Mouse (Mus musculus): Measurements from ENCODE around the gene Col5a1.
A peak's percentile ranks its signal among the peaks of the same experiment; 100 is the strongest.

Gene Col5a1

GRCm38 (mm10) chr2:27886148-27886551, at the start of gene Col5a1:
Gene Col5a1, plus strand, starts transcription at chr2:27886425.
- peak; percentile 90 to 92 for DNase-seq (ENCODE audit: inconsistent age in 2 of 2, low spot score in 1 of 2)

- DNase-seq (ENCODE audit: inconsistent age in 2 of 2, low spot score in 1 of 2) = no peak
These were observed 48.1 kb upstream of the Col5a1 start for GRCm38 (mm10) chr2:27838112-27838511.

- no peak for DNase-seq (ENCODE audit: inconsistent age in 2 of 2, low spot score in 1 of 2)
These were observed 45.3 kb upstream of the Col5a1 start for GRCm38 (mm10) chr2:27840890-27841289.

- DNase-seq (ENCODE audit: inconsistent age in 2 of 2, low spot score in 1 of 2) = no peak
These were observed 43.3 kb upstream of the Col5a1 start for GRCm38 (mm10) chr2:27842893-27843292.

GRCm38 (mm10) chr2:27844885-27845284, 41.3 kb upstream of the Col5a1 start:
- no peak for DNase-seq (ENCODE audit: inconsistent age in 2 of 2, low spot score in 1 of 2)

GRCm38 (mm10) chr2:27847001-27847400, 39.2 kb upstream of the Col5a1 start:
- DNase-seq (ENCODE audit: inconsistent age in 2 of 2, low spot score in 1 of 2) = no peak

GRCm38 (mm10) chr2:27847851-27848435, 38.3 kb upstream of the Col5a1 start:
- no peak for DNase-seq (ENCODE audit: inconsistent age in 2 of 2, low spot score in 1 of 2)

GRCm38 (mm10) chr2:27848466-27848865, 37.8 kb upstream of the Col5a1 start:
- DNase-seq (ENCODE audit: inconsistent age in 2 of 2, low spot score in 1 of 2) = no peak

GRCm38 (mm10) chr2:27858348-27858903, 27.8 kb upstream of the Col5a1 start:
- peak; percentile 71 to 89 for DNase-seq (ENCODE audit: inconsistent age in 2 of 2, low spot score in 1 of 2)

- no peak for DNase-seq (ENCODE audit: inconsistent age in 2 of 2, low spot score in 1 of 2)
These were observed 24.5 kb upstream of the Col5a1 start for GRCm38 (mm10) chr2:27861576-27862238.

GRCm38 (mm10) chr2:27864491-27865365, 21.5 kb upstream of the Col5a1 start:
- no peak for DNase-seq (ENCODE audit: inconsistent age in 2 of 2, low spot score in 1 of 2)

- no peak for DNase-seq (ENCODE audit: inconsistent age in 2 of 2, low spot score in 1 of 2)
These were observed 15.6 kb upstream of the Col5a1 start for GRCm38 (mm10) chr2:27870586-27870985.

GRCm38 (mm10) chr2:27871056-27871455, 15.2 kb upstream of the Col5a1 start:
- no peak for DNase-seq (ENCODE audit: inconsistent age in 2 of 2, low spot score in 1 of 2)

GRCm38 (mm10) chr2:27872276-27872675, 13.9 kb upstream of the Col5a1 start:
- no peak for DNase-seq (ENCODE audit: inconsistent age in 2 of 2, low spot score in 1 of 2)

GRCm38 (mm10) chr2:27873030-27873429, 13.2 kb upstream of the Col5a1 start:
- DNase-seq (ENCODE audit: inconsistent age in 2 of 2, low spot score in 1 of 2) = no peak

- DNase-seq (ENCODE audit: inconsistent age in 2 of 2, low spot score in 1 of 2) = no peak
These were observed 11.6 kb upstream of the Col5a1 start for GRCm38 (mm10) chr2:27874596-27874995.

GRCm38 (mm10) chr2:27875231-27875630, 11.0 kb upstream of the Col5a1 start:
- no peak for DNase-seq (ENCODE audit: inconsistent age in 2 of 2, low spot score in 1 of 2)

GRCm38 (mm10) chr2:27875786-27876185, 10.4 kb upstream of the Col5a1 start:
- no peak for DNase-seq (ENCODE audit: inconsistent age in 2 of 2, low spot score in 1 of 2)

- DNase-seq (ENCODE audit: inconsistent age in 2 of 2, low spot score in 1 of 2) = no peak
These were observed 9.3 kb upstream of the Col5a1 start for GRCm38 (mm10) chr2:27876724-27877504.

GRCm38 (mm10) chr2:27878066-27878465, 8.2 kb upstream of the Col5a1 start:
- DNase-seq (ENCODE audit: inconsistent age in 2 of 2, low spot score in 1 of 2) = no peak

GRCm38 (mm10) chr2:27883276-27883675, 2.9 kb upstream of the Col5a1 start:
- no peak for DNase-seq (ENCODE audit: inconsistent age in 2 of 2, low spot score in 1 of 2)
